Mouse (Mus musculus): Measurements from ENCODE around the gene Hspe1. TPM values are rescaled to one million over a fixed set of nuclear protein-coding genes. Genes with fewer than 3 reads are reported as not detected.

The Hspe1 gene
- total RNA-seq, 2 experiments from 2014 or later: 95.7 to 106 TPM

GRCm38 (mm10) chr1:55133173-55133572 is 45.2 kb downstream of the Hspe1 start:
- DNase-seq (ENCODE audit: low spot score in 2 of 2): no peak

DNA sequence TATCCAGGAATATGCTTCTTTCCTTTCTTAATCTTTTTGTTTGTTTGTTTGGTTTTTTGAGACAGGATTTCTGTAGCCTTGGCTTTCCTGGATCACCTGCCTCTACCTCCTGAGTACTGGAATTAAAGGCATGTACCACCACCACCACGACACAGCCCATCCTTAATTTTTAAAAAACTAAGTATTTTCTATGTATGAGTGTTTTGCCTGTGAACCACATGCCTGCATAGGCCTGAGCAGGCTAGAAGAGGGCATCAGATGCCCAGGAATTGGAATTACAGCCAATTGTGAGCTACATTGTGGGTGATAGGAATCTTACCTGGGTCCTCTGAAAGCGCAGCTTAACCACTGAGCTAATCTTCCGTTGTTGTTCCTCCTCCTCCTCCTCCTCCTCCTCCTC is 46.4 kb downstream of the Hspe1 start:
- DNase-seq (ENCODE audit: low spot score in 2 of 2): no peak

DNA sequence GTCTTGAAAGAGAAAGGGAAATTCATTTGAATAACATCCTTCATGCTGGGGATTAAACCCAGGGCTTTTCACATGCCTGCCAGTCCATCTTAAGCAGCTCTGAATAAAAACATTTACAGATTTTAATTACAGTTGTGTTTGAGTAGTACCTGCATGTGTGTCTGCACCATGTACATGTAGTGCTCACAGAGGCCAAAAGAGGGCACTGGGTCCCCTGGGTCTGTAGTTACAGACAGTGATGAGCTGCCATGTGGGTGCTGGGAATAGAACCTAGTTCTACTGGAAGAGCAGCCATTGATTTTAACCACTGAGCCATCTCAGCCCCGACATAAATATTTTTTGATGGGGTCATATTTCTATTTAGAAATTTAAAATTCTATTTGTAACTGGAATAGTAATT is 47.9 kb downstream of the Hspe1 start:
- DNase-seq (ENCODE audit: low spot score in 2 of 2): no peak

Other genes starting within 250 kb of the Hspe1 start
- 10 to 100 TPM; 11.1 to 12.6 TPM for gene Ankrd44, start 161.7 kb upstream of the Hspe1 start, total RNA-seq (2021)
- gene Sf3b1, start 60.7 kb upstream of the Hspe1 start, total RNA-seq (2021): 100 to 1,000 TPM; 150 to 154 TPM
- 10 to 100 TPM; 18.2 to 19.7 TPM for gene Coq10b, start 35.4 kb upstream of the Hspe1 start, total RNA-seq (2021)
- gene Hspd1, start 111 bp downstream of the Hspe1 start, total RNA-seq (2021): 100 to 1,000 TPM; 179 to 181 TPM
- gene Mob4, start 43.1 kb downstream of the Hspe1 start, total RNA-seq (2021): 10 to 100 TPM; 54.8 to 55.1 TPM
- 10 to 100 TPM; 35.6 to 36.4 TPM for gene Rftn2, start 138.7 kb downstream of the Hspe1 start, total RNA-seq (2021)
- gene Mars2, start 149.0 kb downstream of the Hspe1 start, total RNA-seq (2021): 1 to 10 TPM; 8.1 to 8.6 TPM

Data from layer of hippocampus, adult 18-20 months (tissue).